Comparison of ENCODE assay signal across 12 mouse cellular contexts in the genomic region with DNA sequence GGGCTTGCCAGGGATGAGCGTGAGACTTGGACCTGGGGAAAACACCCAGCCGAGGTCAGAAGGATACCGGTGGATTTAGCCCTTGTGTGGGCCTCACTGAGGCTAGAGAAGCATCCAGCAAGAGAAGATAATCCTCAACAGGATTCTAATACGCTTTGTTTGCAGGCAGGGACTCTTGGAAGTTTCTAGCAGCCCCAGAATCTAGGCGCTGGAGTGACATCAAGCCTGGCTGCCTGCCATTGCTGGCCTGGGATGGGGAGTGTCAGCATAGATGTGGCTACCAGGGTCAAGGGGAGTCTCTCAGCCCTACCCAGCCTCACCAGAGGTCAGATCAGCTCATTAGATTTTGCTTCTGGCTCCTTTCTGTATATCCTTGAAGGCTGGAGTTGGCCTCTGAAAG.
DNase-seq lines count a peak whose midpoint lies in the region; ATAC-seq and TF ChIP-seq lines count a peak whose summit lies in the region.
"Had no signal": no experiment of that assay in that cellular context is flagged by ENCODE, and none has a peak within 500 bp of the region (broad histone marks: within the 10 kb centered on the region; RNA-seq: fewer than 3 reads in every experiment).

No protein-coding gene starts in this region.

- no peak for TF ChIP-seq POLR2A in heart, adult 2 months (IDR thresholded peaks at IDR 0.05; ENCODE audit: insufficient read depth, low read depth, low read length)

- no peak overlapping the region for H3K27ac ChIP-seq in heart, adult 2 months
- no peak overlapping the region for H3K27ac ChIP-seq in heart, embryonic 11.5 days (ENCODE audit: low read depth, low read length)
- H3K27ac ChIP-seq in limb, embryonic 10.5 days: peak overlapping the region; percentile 89
- H3K27ac ChIP-seq in layer of hippocampus, adult 2 months: no peak overlapping the region
- H3K27ac ChIP-seq: embryonic facial prominence, embryonic 12.5 days; midbrain, embryonic 13.5 days had no signal

- no peak overlapping the region for H3K4me3 ChIP-seq in heart, adult 2 months
- H3K4me3 ChIP-seq in heart, embryonic 11.5 days (ENCODE audit: low read depth, low read length): no peak overlapping the region
- H3K4me3 ChIP-seq in limb, embryonic 10.5 days: peak overlapping the region; percentile 46
- H3K4me3 ChIP-seq in layer of hippocampus, adult 2 months: no peak overlapping the region
- H3K4me3 ChIP-seq: embryonic facial prominence, embryonic 12.5 days; midbrain, embryonic 13.5 days had no signal

- DNase-seq in heart, adult 2 months: peak; percentile 48 to 64
- DNase-seq in Muller cell, postnatal 12 days (ENCODE audit: inconsistent ontology term): peak; percentile 42
- DNase-seq in gastrocnemius, adult 8-10 months (ENCODE audit: low spot score in 2 of 2): peak; percentile 21 to 29
- no peak for DNase-seq in limb, embryonic 10.5 days (ENCODE audit: low spot score)
- DNase-seq in layer of hippocampus, adult 2 months (ENCODE audit: low spot score in 2 of 2): no peak
- no peak for DNase-seq in neural tube, embryonic 10.5 days (ENCODE audit: extremely low spot score, low spot score)
- DNase-seq in thymus, postnatal 4 days: no peak

- H3K4me1 ChIP-seq in heart, adult 2 months (ENCODE audit: control insufficient read depth, insufficient read depth, low read length): no peaks in the 10 kb centered on the region
- 0 out of 2 replicates have a peak, but pooled peaks cover 3% of the 10 kb centered on the region for H3K4me1 ChIP-seq in heart, embryonic 11.5 days (ENCODE audit: control insufficient read depth, insufficient read depth, low read length)
- peaks cover 80% of the 10 kb centered on the region for H3K4me1 ChIP-seq in limb, embryonic 10.5 days

- H3K4me2 ChIP-seq in heart, embryonic 11.5 days: no peak overlapping the region
- H3K4me2 ChIP-seq: embryonic facial prominence, embryonic 12.5 days; liver, embryonic 11.5 days; midbrain, embryonic 13.5 days had no signal

- WGBS in heart, adult 2 months: 51% methylated on average over 5 of the region's 5 CpGs
- 77% methylated on average over 5 of the region's 5 CpGs for WGBS in heart, embryonic 11.5 days (ENCODE audit: insufficient replicate concordance)
- 76% methylated on average over 5 of the region's 5 CpGs for WGBS in limb, embryonic 10.5 days

- intact Hi-C loops in heart, adult 2 months (cut with DNase I): no loop called here

- H3K36me3 ChIP-seq in heart, adult 2 months (ENCODE audit: control insufficient read depth, insufficient read depth, low read length): no peaks in the 10 kb centered on the region
- H3K36me3 ChIP-seq in heart, embryonic 11.5 days (ENCODE audit: control insufficient read depth, insufficient read depth, low read length): no peaks in the 10 kb centered on the region
- H3K36me3 ChIP-seq in limb, embryonic 10.5 days: no peaks in the 10 kb centered on the region
- H3K36me3 ChIP-seq: embryonic facial prominence, embryonic 12.5 days; midbrain, embryonic 13.5 days had no signal

- no peaks in the 10 kb centered on the region for H3K27me3 ChIP-seq in heart, adult 2 months (ENCODE audit: control insufficient read depth, insufficient read depth, low read length)
- peaks cover 40% of the 10 kb centered on the region for H3K27me3 ChIP-seq in heart, embryonic 11.5 days (ENCODE audit: control insufficient read depth, insufficient read depth, low read length)
- peaks cover 61% of the 10 kb centered on the region for H3K27me3 ChIP-seq in limb, embryonic 10.5 days (ENCODE audit: low read depth, poor library complexity, severe bottlenecking)

- TF ChIP-seq CTCF in heart, adult 2 months (IDR thresholded peaks at IDR 0.05): no peak
- no peak for TF ChIP-seq CTCF in layer of hippocampus, adult 2 months (conservative IDR thresholded peaks at IDR 0.05)

- no peaks in the 10 kb centered on the region for H3K9me3 ChIP-seq in heart, embryonic 11.5 days (replicated peaks; ENCODE audit: control insufficient read depth, low read length)
- no peaks in the 10 kb centered on the region for H3K9me3 ChIP-seq in limb, embryonic 10.5 days (replicated peaks)
- H3K9me3 ChIP-seq: embryonic facial prominence, embryonic 12.5 days had no signal

- H3K9ac ChIP-seq in heart, adult 2 months (ENCODE audit: low read depth, low read length): no peak overlapping the region
- no peak overlapping the region for H3K9ac ChIP-seq in heart, embryonic 11.5 days (ENCODE audit: low read depth, low read length)
- H3K9ac ChIP-seq: embryonic facial prominence, embryonic 12.5 days; midbrain, embryonic 13.5 days had no signal

- H3K79me2 ChIP-seq in heart, adult 2 months (replicated peaks; ENCODE audit: control insufficient read depth, insufficient read depth, low read length): no peaks in the 10 kb centered on the region

- no peak for ATAC-seq in heart, embryonic 11.5 days (replicated peaks; ENCODE audit: insufficient number of reproducible peaks, low FRiP score, low TSS enrichment)
- ATAC-seq: inflammation-experienced regulatory T-cells, adult 6 months; midbrain, embryonic 13.5 days had no signal

- TF ChIP-seq EP300 in heart, adult 2 months (IDR thresholded peaks at IDR 0.05; ENCODE audit: insufficient read depth, low read depth, low read length): no peak

Comparison
In these comparisons a context has a peak if more than half of its experiments do, and no peak if none do; other contexts are left out.
1. DNase-seq: peak in heart, adult 2 months (2 of 2), Muller cell, postnatal 12 days (single experiment) and gastrocnemius, adult 8-10 months (2 of 2); none in limb, embryonic 10.5 days (single experiment), layer of hippocampus, adult 2 months (0 of 2), neural tube, embryonic 10.5 days (single experiment) and thymus, postnatal 4 days (single experiment).